In the genomic region with DNA sequence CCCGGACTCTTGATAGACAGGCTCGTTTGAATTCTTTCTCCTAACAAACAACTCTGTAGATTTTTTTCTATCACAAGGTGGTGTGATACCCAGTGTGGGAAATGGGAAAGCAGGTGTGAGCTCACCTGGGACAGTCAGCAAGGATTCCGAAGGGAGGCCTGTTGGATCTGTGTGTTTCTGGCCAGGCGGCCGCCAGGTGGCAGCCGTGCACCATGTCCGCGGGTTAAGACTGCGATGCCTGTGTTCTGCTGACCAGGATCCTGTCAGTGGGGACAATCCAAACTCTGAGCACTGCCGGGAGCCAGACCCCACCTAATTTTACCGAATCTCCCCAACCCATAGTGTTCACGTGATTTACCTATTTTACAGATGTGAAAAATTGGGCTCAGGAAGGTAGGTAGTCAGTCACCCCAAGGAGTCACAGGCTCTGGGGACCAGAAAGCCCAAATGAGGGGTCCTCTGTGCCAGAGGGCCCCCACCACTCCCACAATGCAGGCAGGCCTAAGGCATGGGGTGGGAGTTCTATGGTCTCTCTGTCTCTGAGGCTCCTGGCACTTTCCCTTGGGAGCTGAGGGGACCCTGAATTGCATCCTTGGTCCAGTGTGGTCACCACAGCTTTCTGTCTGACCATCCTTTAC, we compare ENCODE assay signal across 8 mouse cellular contexts.
DNase-seq lines count a peak whose midpoint lies in the region; ATAC-seq lines count a peak whose summit lies in the region.

No protein-coding gene starts in this region.

- peak; percentile 56 for ATAC-seq in inflammation-experienced regulatory T-cells, adult 6 months
- ATAC-seq in megakaryocyte progenitor cell, adult 5-6 weeks (replicated peaks; ENCODE audit: poor library complexity), result peak; percentile 79

- peak; percentile 64 for DNase-seq in adipocyte (ENCODE audit: low spot score)
- DNase-seq in embryo, embryonic 10.5 days (ENCODE audit: low spot score), result peak; percentile 83
- peak; percentile 68 for DNase-seq in gastrocnemius, postnatal 25 days
- peak; percentile 25 to 84 for DNase-seq in left cerebral cortex, adult 9 months (ENCODE audit: low spot score in 2 of 2)
- peak; percentile 85 to 87 for DNase-seq in right cerebral cortex, adult 2 months (ENCODE audit: low spot score in 2 of 2)
- peak; percentile 79 for DNase-seq in urinary bladder, adult 2 months (ENCODE audit: low spot score)

Comparison
In these comparisons a context has a peak if more than half of its experiments do, and no peak if none do; other contexts are left out.
1. Peak in every context shown above with its lines: DNase-seq and ATAC-seq.